Mouse (Mus musculus) myocyte (in vitro differentiated cells): ENCODE data around the gene Actl6b. TPM values are rescaled to one million over a fixed set of nuclear protein-coding genes. Genes with fewer than 3 reads are reported as not detected.

ENCODE experiments used
- H3K27me3 ChIP-seq: one replicate; pipeline ENCODE4 v1.6.1; 2011; ENCODE audit not compliant: control insufficient read depth, insufficient read depth, insufficient read length
- H3K36me3 ChIP-seq: one replicate; pipeline ENCODE4 v1.6.1; 2011; ENCODE audit not compliant: control insufficient read depth, insufficient read depth
- H3K4me2 ChIP-seq: one replicate; pipeline ENCODE4 v1.6.1; 2011; ENCODE audit warnings: low read depth, control low read depth
- H3K4me3 ChIP-seq: one replicate; pipeline ENCODE4 v1.5.1; 2011; ENCODE audit warnings: mild to moderate bottlenecking, control low read depth, moderate library complexity
- H3K79me2 ChIP-seq: one replicate; pipeline ENCODE4 v1.6.1; 2011; ENCODE audit not compliant: control insufficient read depth, insufficient read depth
- H3ac ChIP-seq: one replicate; pipeline ENCODE4 v1.6.1; 2011; ENCODE audit not compliant: control insufficient read depth, insufficient read length
- CEBPB ChIP-seq: IDR thresholded peaks from 2 replicates; pipeline ENCODE4 v1.6.1; 2011; ENCODE audit warnings: mild to moderate bottlenecking, moderate library complexity; ENCODE audit not compliant: poor library complexity, insufficient read depth, severe bottlenecking
- E2F4 ChIP-seq: IDR thresholded peaks from one replicate; pipeline ENCODE4 v1.6.1; 2011; ENCODE audit warnings: mild to moderate bottlenecking, control low read depth, moderate library complexity; ENCODE audit not compliant: insufficient read depth
- MAX ChIP-seq: IDR thresholded peaks from one replicate; pipeline ENCODE4 v1.6.1; 2011; ENCODE audit warnings: low read depth, mild to moderate bottlenecking, control low read depth
- MYOD1 ChIP-seq, 3 experiments: IDR thresholded peaks; one replicate each; pipeline ENCODE4 v1.6.1; 2011; ENCODE audit warnings: control low read depth in 2 of 3, low read depth in 2 of 3, mild to moderate bottlenecking in 2 of 3, moderate library complexity in 1 of 3; ENCODE audit not compliant: insufficient read length in 2 of 3, control insufficient read depth in 1 of 3
- MYOG ChIP-seq, 3 experiments: IDR thresholded peaks; one replicate each; pipeline ENCODE4 v1.6.1; 2011; ENCODE audit warnings: control low read depth in 2 of 3, low read depth in 2 of 3, mild to moderate bottlenecking in 2 of 3; ENCODE audit not compliant: insufficient read length in 2 of 3, control insufficient read depth in 1 of 3, insufficient read depth in 1 of 3
- POLR2A ChIP-seq: IDR thresholded peaks from one replicate; pipeline ENCODE4 v1.6.1; 2011; ENCODE audit warnings: low read depth, mild to moderate bottlenecking, control low read depth, moderate library complexity; ENCODE audit not compliant: insufficient read length
- POLR2AphosphoS2 ChIP-seq: IDR thresholded peaks from one replicate; pipeline ENCODE4 v1.6.1; 2011; ENCODE audit warnings: low read depth, control low read depth; ENCODE audit not compliant: insufficient read length
- REST ChIP-seq: IDR thresholded peaks from one replicate; pipeline ENCODE4 v1.6.1; 2011; ENCODE audit warnings: mild to moderate bottlenecking, control low read depth, moderate library complexity; ENCODE audit not compliant: insufficient read depth, insufficient read length
- SRF ChIP-seq: IDR thresholded peaks from one replicate; pipeline ENCODE4 v1.6.1; 2011; ENCODE audit warnings: low read depth; ENCODE audit not compliant: control insufficient read depth, insufficient read length
- TCF12 ChIP-seq: IDR thresholded peaks from one replicate; pipeline ENCODE4 v1.6.1; 2011; ENCODE audit warnings: mild to moderate bottlenecking, control low read depth; ENCODE audit not compliant: poor library complexity, insufficient read depth, severe bottlenecking
- TCF3 ChIP-seq: IDR thresholded peaks from one replicate; pipeline ENCODE4 v1.6.1; 2011; ENCODE audit warnings: low read depth, control low read depth; ENCODE audit not compliant: insufficient read length
- USF1 ChIP-seq: IDR thresholded peaks from one replicate; pipeline ENCODE4 v1.6.1; 2011; ENCODE audit warnings: low read depth, mild to moderate bottlenecking, control low read depth, moderate library complexity
- polyA plus RNA-seq: library from polyadenylated mRNA; unstranded; fragments of >200 nt; fragmentation: generic; extraction: Trizol; gene quantifications from one replicate; pipeline ENCODE4 v1.2.1, GENCODE M21; 2012; ENCODE audit warnings: missing spikeins

The Actl6b gene
- polyA plus RNA-seq, 1 experiment: not detected

DNA sequence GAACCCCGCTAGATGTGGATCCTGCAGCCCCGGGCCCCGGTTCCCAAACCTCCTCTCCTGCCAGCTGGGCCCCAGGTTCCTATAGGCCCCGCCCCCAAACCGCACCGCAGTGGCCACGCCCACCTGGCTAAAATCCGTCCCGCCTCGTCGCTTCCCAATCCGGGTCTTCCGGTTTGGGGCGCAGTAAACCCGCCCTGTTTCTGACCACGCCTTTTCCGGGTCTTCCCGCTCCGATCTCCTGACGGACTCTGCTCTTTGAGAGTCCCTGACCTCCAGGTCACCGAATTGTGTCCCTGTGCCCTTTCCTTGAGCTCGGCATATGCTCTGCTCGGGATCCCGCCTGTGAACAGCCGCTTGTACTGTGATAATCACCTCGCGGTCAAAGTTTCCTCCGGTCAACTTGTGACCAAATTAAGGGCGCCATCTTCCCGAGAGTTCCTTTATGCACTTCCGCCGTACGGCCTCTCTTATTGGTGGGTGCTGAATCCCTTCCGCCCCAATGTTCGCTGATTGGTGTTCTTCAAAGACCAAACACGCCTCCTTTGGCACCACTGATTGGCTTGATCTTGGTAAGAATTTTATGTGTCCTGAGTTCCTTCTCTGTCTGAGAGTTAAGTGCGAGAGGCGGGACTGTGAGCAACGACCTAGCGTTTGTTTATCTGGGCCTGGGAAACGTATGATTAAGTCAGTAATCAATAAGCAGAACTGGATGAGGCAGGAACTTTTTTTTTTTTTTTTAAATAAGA lies 47.5 kb downstream of the Actl6b start, which contains the start of gene Mospd3:
Gene Mospd3 (minus strand): TSS at position 440 of the 746 bp plus-strand sequence.
- Histone ChIP-seq H3K4me2 (peak within 1 kb of the TSS; percentile 96), H3K79me2 (peaks cover 13% of the 10 kb centered on the region), H3K4me3 (peak within 1 kb of the TSS; percentile 56), H3K27me3 (no peaks in the 10 kb centered on the region), H3K36me3 (peaks cover 9% of the 10 kb centered on the region), H3ac (peak within 1 kb of the TSS; percentile 43)
- no peak for TF ChIP-seq TCF3
- TF ChIP-seq MYOG (IDR thresholded peaks at IDR 0.05; ENCODE audit: control insufficient read depth in 1 of 3, insufficient read depth in 1 of 3, insufficient read length in 2 of 3, low read depth in 2 of 3): peak in 1 of 3 experiments; percentile 29
- TF ChIP-seq POLR2AphosphoS2: peak; percentile 39
- TF ChIP-seq USF1: no peak
- peak in 1 of 3 experiments; percentile 0 for TF ChIP-seq MYOD1 (IDR thresholded peaks at IDR 0.05; ENCODE audit: control insufficient read depth in 1 of 3, insufficient read length in 2 of 3, low read depth in 2 of 3)
- no peak for TF ChIP-seq CEBPB
- TF ChIP-seq POLR2A: peak; percentile 60
- TF ChIP-seq SRF: peak; percentile 93

DNA sequence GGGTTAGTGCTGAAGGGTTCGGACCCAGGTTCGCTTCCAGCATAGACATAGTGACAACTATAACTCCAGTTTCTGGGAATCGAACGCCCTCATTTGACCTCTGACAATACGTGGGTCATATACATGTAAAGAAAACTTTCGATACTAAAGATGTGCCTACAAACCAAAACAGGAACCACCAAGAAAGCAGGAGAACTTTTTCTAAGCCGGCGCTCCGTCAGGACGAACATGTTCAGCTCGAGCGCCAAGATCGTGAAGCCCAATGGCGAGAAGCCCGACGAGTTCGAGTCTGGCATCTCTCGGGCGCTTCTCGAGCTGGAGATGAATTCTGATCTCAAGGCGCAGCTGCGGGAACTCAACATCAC lies 48.0 kb downstream of the Actl6b start:
- Histone ChIP-seq H3K36me3 (peaks cover 9% of the 10 kb centered on the region), H3ac (peak overlapping the region; percentile 43), H3K4me2 (peak overlapping the region; percentile 90), H3K4me3 (peak overlapping the region; percentile 56), H3K79me2 (peaks cover 13% of the 10 kb centered on the region), H3K27me3 (no peaks in the 10 kb centered on the region)
- TF ChIP-seq E2F4: no peak

DNA sequence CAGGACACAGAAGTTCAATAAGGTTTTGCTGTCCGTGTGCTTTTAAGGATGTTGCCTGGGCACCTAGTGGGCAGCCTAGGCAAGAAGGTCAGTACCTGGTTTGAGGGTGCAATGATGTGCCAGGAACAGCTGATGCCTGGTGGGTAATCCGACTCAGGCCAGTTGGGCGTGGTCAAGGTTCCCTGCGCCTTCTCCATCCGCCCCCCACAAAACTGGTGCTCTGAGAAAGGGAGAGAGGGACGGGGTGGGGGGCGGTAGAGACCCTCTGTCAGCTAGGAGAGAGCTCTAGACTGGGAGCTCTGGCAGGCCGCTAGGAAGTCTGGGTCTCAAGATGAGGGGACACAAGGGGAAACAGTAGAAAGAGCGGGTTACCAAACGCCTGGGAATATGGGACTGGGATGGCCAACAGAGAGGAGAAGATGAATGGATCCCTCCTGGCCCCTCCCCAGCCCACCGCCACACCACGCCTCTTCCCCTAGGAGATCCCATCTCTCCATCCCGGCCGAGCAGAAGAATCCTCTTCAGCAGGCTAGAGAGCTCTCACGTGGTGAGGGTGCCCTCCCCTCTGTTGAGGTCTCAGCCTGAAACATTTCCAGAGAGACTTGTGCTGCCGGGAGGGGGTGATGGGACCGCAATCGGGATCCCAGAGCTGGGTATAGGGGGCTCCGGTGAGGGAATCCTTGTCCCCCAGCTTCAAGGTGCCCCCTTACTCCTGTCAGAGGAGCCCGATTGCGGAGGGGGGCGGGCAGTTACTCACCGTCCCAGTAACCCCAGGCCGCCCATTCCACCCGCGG lies 54.7 kb downstream of the Actl6b start:
- Histone ChIP-seq H3K27me3 (no peaks in the 10 kb centered on the region), H3K4me3 (no peak overlapping the region), H3K4me2 (no peak overlapping the region), H3ac (no peak overlapping the region), H3K36me3 (peaks cover 9% of the 10 kb centered on the region), H3K79me2 (peaks cover 32% of the 10 kb centered on the region)
- peak in 2 of 3 experiments; percentile 7 to 34 for TF ChIP-seq MYOD1 (IDR thresholded peaks at IDR 0.05; ENCODE audit: control insufficient read depth in 1 of 3, insufficient read length in 2 of 3, low read depth in 2 of 3)
- TF ChIP-seq REST: no peak

DNA sequence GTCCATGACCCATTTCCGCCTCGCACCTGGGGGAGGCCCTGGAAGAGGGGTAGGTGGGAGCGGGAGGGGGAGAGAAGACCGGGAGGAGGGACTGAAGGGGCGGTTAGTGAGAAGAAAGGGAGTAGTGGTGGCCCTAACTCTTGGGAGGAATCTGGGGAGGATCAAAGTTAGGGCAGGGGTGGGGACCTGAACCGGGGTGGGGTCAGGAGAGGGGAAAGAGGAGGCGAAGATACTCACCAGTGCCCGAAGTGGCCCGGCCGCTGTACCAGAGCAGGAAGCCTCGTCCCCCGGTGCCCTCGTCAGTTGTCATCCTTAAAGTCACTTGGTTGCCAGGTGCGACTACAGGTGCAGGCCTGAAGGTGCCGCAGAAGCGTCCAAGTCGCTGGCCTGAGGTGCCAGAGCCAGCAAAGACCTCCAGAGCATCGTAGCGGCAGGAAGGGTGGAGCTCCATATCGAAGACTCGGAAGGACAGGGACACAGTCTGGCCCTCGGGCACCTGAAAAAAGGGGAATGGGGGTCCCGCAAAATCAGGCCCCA lies 55.4 kb downstream of the Actl6b start:
- peaks cover 31% of the 10 kb centered on the region for H3K79me2 ChIP-seq
- H3K27me3 ChIP-seq: no peaks in the 10 kb centered on the region
- no peak for TF ChIP-seq POLR2A
- no peak for TF ChIP-seq POLR2AphosphoS2
- TF ChIP-seq USF1: no peak
- no peak for TF ChIP-seq MYOD1 (IDR thresholded peaks at IDR 0.05; ENCODE audit: control insufficient read depth in 1 of 3, insufficient read length in 2 of 3, low read depth in 2 of 3)
- no peak for TF ChIP-seq CEBPB
- no peak for TF ChIP-seq MYOG (IDR thresholded peaks at IDR 0.05; ENCODE audit: control insufficient read depth in 1 of 3, insufficient read depth in 1 of 3, insufficient read length in 2 of 3, low read depth in 2 of 3)
- no peak for TF ChIP-seq MAX
- no peak overlapping the region for H3K4me2 ChIP-seq
- H3ac ChIP-seq: no peak overlapping the region
- H3K36me3 ChIP-seq: peaks cover 9% of the 10 kb centered on the region
- no peak overlapping the region for H3K4me3 ChIP-seq

DNA sequence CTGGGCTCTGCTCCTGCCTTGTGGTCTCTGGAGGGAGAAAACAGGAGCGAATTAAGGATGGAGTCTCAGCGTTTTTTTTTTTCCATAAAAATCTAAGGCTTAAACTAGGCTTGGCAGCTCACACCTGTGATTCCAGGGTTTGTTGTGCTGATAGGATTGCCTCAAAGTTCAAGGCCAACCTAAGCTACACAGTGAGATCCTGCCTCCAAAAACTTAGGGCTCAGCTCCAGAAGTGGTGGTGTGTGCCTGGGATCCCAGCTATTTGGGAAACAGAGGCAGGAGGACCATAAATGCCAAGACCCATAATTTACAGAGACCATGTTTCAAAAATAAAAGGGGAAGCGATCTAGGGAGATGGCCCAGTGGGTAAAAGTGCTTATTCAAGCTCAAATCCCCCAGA lies 56.0 kb downstream of the Actl6b start:
- Histone ChIP-seq H3K4me2 (peak overlapping the region; percentile 88), H3K4me3 (peak overlapping the region; percentile 43), H3K27me3 (no peaks in the 10 kb centered on the region), H3ac (no peak overlapping the region), H3K79me2 (peaks cover 31% of the 10 kb centered on the region), H3K36me3 (peaks cover 9% of the 10 kb centered on the region)
- TF ChIP-seq USF1 (no peak), POLR2A (no peak), MYOG (IDR thresholded peaks at IDR 0.05; ENCODE audit: control insufficient read depth in 1 of 3, insufficient read depth in 1 of 3, insufficient read length in 2 of 3, low read depth in 2 of 3) (no peak), POLR2AphosphoS2 (no peak), MYOD1 (IDR thresholded peaks at IDR 0.05; ENCODE audit: control insufficient read depth in 1 of 3, insufficient read length in 2 of 3, low read depth in 2 of 3) (no peak), MAX (no peak), E2F4 (no peak), TCF12 (no peak), SRF (no peak), TCF3 (no peak), REST (no peak), CEBPB (no peak)
